Mouse (Mus musculus) bone marrow, adult 2 months (tissue): ENCODE data around the gene Lsm2. TPM values are rescaled to one million over a fixed set of nuclear protein-coding genes. Genes with fewer than 3 reads are reported as not detected.
"Not testable (repeated sequence)": the region's sequence is repeated elsewhere in the genome, so short reads cannot be mapped to it uniquely, and the experiment has no call there.

Source experiments
- H3K27ac ChIP-seq: fragments of 200-500 bp; 2 replicates; pipeline ENCODE4 v1.5.1; 2012; ENCODE audit warnings: low read depth, mild to moderate bottlenecking, control low read depth, inconsistent platforms, low read length; ENCODE audit not compliant: control insufficient read depth, poor library complexity, insufficient read depth
- H3K4me1 ChIP-seq: fragments of 200-500 bp; 2 replicates; pipeline ENCODE4 v1.6.1; 2011; ENCODE audit warnings: low read length; ENCODE audit not compliant: control insufficient read depth, insufficient read depth
- H3K4me3 ChIP-seq: fragments of 200-500 bp; replicated peaks from 2 replicates; pipeline ENCODE3; 2011; ENCODE audit warnings: mild to moderate bottlenecking, low read depth, low read length, control low read depth; ENCODE audit not compliant: control insufficient read depth
- CTCF ChIP-seq: fragments of 200-500 bp; IDR thresholded peaks from 2 replicates; pipeline ENCODE4 v1.5.1; 2011; ENCODE audit warnings: low read length, control low read depth; ENCODE audit not compliant: control insufficient read depth, insufficient read depth
- POLR2A ChIP-seq: fragments of 200-500 bp; IDR thresholded peaks from 2 replicates; pipeline ENCODE4 v1.6.1; 2011; ENCODE audit warnings: low read depth, mild to moderate bottlenecking, control low read depth, low read length, borderline replicate concordance; ENCODE audit not compliant: control insufficient read depth
- WGBS: fragments of 180-500 bp; shearing (Covaris S2); methylation state at CpG from one replicate; pipeline ENCODE4 v1.1.7; 2018; 5-methylcytosine and 5-hydroxymethylcytosine counted together
- polyA plus RNA-seq: library from polyadenylated mRNA; stranded (reverse); fragments of >200 nt; gene quantifications from 2 replicates; pipeline ENCODE4 v1.2.4, GENCODE M21; 2011; ENCODE audit warnings: low replicate concordance; ENCODE audit not compliant: missing spikeins, insufficient read depth, insufficient read length

The Lsm2 gene
- polyA plus RNA-seq, 1 experiment: 84.5 TPM

- 53% methylated on average over 2 of the region's 2 CpGs for WGBS
- peaks cover 9% of the 10 kb centered on the region for H3K4me1 ChIP-seq
- H3K4me3 ChIP-seq: no peak overlapping the region
- no peak for TF ChIP-seq POLR2A
- no peak overlapping the region for H3K27ac ChIP-seq
These were observed 46.7 kb downstream of the Lsm2 start for GRCm38 (mm10) chr17:35028315-35028714.

- peak overlapping the region; percentile 3 for H3K4me3 ChIP-seq
- WGBS: 8% methylated on average over 19 of the region's 19 CpGs
- H3K27ac ChIP-seq: peak overlapping the region; percentile 43
- H3K4me1 ChIP-seq: peaks cover 7% of the 10 kb centered on the region
- TF ChIP-seq CTCF (peak; percentile 76), POLR2A (0 out of 2 replicates have a peak, but pooled peaks have one; percentile 45)
These were observed 48.2 kb downstream of the Lsm2 start for GRCm38 (mm10) chr17:35029691-35030532.

- Histone ChIP-seq H3K4me3 (no peak overlapping the region), H3K27ac (no peak overlapping the region), H3K4me1 (peaks cover 7% of the 10 kb centered on the region)
- WGBS: 94% methylated on average over 11 of the region's 11 CpGs
- TF ChIP-seq CTCF (no peak), POLR2A (no peak)
These were observed 49.6 kb downstream of the Lsm2 start for GRCm38 (mm10) chr17:35031272-35031671.

- no peak for TF ChIP-seq CTCF
- no peak for TF ChIP-seq POLR2A
- Histone ChIP-seq H3K4me3 (no peak overlapping the region), H3K4me1 (peaks cover 7% of the 10 kb centered on the region), H3K27ac (no peak overlapping the region)
- 75% methylated on average over 7 of the region's 7 CpGs for WGBS
These were observed 50.2 kb downstream of the Lsm2 start for GRCm38 (mm10) chr17:35031880-35032279.

- Histone ChIP-seq H3K27ac (no peak overlapping the region), H3K4me3 (no peak overlapping the region), H3K4me1 (peaks cover 7% of the 10 kb centered on the region)
- no peak for TF ChIP-seq POLR2A
- peak; percentile 31; the same call in 1 of the 2 replicates for TF ChIP-seq CTCF
- WGBS: 66% methylated on average over 8 of the region's 8 CpGs
These were observed 50.7 kb downstream of the Lsm2 start for GRCm38 (mm10) chr17:35032323-35032870.

- H3K4me1 ChIP-seq, H3K4me3 ChIP-seq, H3K27ac ChIP-seq: not testable (repeated sequence)
- whole genome bisulfite sequencing: 68% methylated on average over 1 of the region's 1 CpGs
These were observed 52.0 kb downstream of the Lsm2 start for GRCm38 (mm10) chr17:35033703-35034102.

GRCm38 (mm10) chr17:35034896-35035295 is 53.2 kb downstream of the Lsm2 start:
- Histone ChIP-seq H3K4me1 (peaks cover 5% of the 10 kb centered on the region), H3K4me3 (no peak overlapping the region), H3K27ac (no peak overlapping the region)
- 60% methylated on average over 6 of the region's 6 CpGs for whole genome bisulfite sequencing
- TF ChIP-seq CTCF (no peak), POLR2A (no peak)

Other genes with a start within 250 kb of the Lsm2 start
- gene C4b, start 238.0 kb upstream of the Lsm2 start, polyA plus RNA-seq: 10.9 and 11.5 TPM in 2 replicates
- gene Cyp21a1, start 177.3 kb upstream of the Lsm2 start, polyA plus RNA-seq: not detected in 2 replicates
- gene Stk19, start 144.9 kb upstream of the Lsm2 start, polyA plus RNA-seq: 44.0 and 63.6 TPM in 2 replicates
- gene Dxo, start 144.8 kb upstream of the Lsm2 start, polyA plus RNA-seq: 52.4 and 73.3 TPM in 2 replicates
- gene Skiv2l, start 131.7 kb upstream of the Lsm2 start, polyA plus RNA-seq: 31.0 and 67.7 TPM in 2 replicates
- 13.1 and 42.2 TPM in 2 replicates for gene Nelfe, start 131.5 kb upstream of the Lsm2 start, polyA plus RNA-seq
- 8.4 and 14.5 TPM in 2 replicates for gene Cfb, start 119.3 kb upstream of the Lsm2 start, polyA plus RNA-seq
- gene Zbtb12, start 102.4 kb upstream of the Lsm2 start, polyA plus RNA-seq: 2.8 and 5.7 TPM in 2 replicates
- gene Gm20547, start 99.8 kb upstream of the Lsm2 start, polyA plus RNA-seq: 2.0 TPM in 1 of 2 replicates, not detected in the other
- gene C2, start 83.6 kb upstream of the Lsm2 start, polyA plus RNA-seq: 3.7 and 5.9 TPM in 2 replicates
- 60.6 and 104 TPM in 2 replicates for gene Ehmt2, start 83.4 kb upstream of the Lsm2 start, polyA plus RNA-seq
- gene Slc44a4, start 67.4 kb upstream of the Lsm2 start, polyA plus RNA-seq: 1.3 TPM in 1 of 2 replicates, not detected in the other
- gene Neu1, start 50.6 kb upstream of the Lsm2 start, polyA plus RNA-seq: 18.1 and 33.6 TPM in 2 replicates
- gene Hspa1b, start 22.6 kb upstream of the Lsm2 start, polyA plus RNA-seq: 1.3 and 5.5 TPM in 2 replicates
- gene Gm20481, start 11.9 kb upstream of the Lsm2 start, polyA plus RNA-seq: not detected in 2 replicates
- gene Hspa1a, start 9.7 kb upstream of the Lsm2 start, polyA plus RNA-seq: 1.9 TPM in 1 of 2 replicates, not detected in the other
- gene Hspa1l, start 9.2 kb upstream of the Lsm2 start, polyA plus RNA-seq: not detected in 2 replicates
- gene Vars, start 19.1 kb downstream of the Lsm2 start, polyA plus RNA-seq: 117 and 158 TPM in 2 replicates
- 0.77 and 1.2 TPM in 2 replicates for gene Vwa7, start 34.7 kb downstream of the Lsm2 start, polyA plus RNA-seq
- 18.9 and 31.7 TPM in 2 replicates for gene Sapcd1, start 46.2 kb downstream of the Lsm2 start, polyA plus RNA-seq
- 12.1 and 17.2 TPM in 2 replicates for gene Msh5, start 64.9 kb downstream of the Lsm2 start, polyA plus RNA-seq
- gene Clic1, start 68.1 kb downstream of the Lsm2 start, polyA plus RNA-seq: 76.2 and 141 TPM in 2 replicates
- gene Ddah2, start 77.2 kb downstream of the Lsm2 start, polyA plus RNA-seq: 12.5 and 15.2 TPM in 2 replicates
- 1.6 and 1.7 TPM in 2 replicates for gene Ly6g6c, start 83.5 kb downstream of the Lsm2 start, polyA plus RNA-seq
- gene Mpig6b, start 84.3 kb downstream of the Lsm2 start, polyA plus RNA-seq: 16.5 and 35.6 TPM in 2 replicates
- 1.3 TPM in 1 of 2 replicates, not detected in the other for gene Ly6g6e, start 95.0 kb downstream of the Lsm2 start, polyA plus RNA-seq
- gene Ly6g6d, start 96.2 kb downstream of the Lsm2 start, polyA plus RNA-seq: 9.2 and 26.2 TPM in 2 replicates
- 14.3 and 53.1 TPM in 2 replicates for gene Ly6g6f, start 103.7 kb downstream of the Lsm2 start, polyA plus RNA-seq
- 48.7 and 73.1 TPM in 2 replicates for gene Abhd16a, start 107.4 kb downstream of the Lsm2 start, polyA plus RNA-seq
- not detected in 2 replicates for gene Ly6g5c, start 126.4 kb downstream of the Lsm2 start, polyA plus RNA-seq
- 3.4 and 4.7 TPM in 2 replicates for gene Ly6g5b, start 133.6 kb downstream of the Lsm2 start, polyA plus RNA-seq
- 29.8 and 39.0 TPM in 2 replicates for gene Gpank1, start 139.6 kb downstream of the Lsm2 start, polyA plus RNA-seq
- 155 and 166 TPM in 2 replicates for gene Csnk2b, start 140.2 kb downstream of the Lsm2 start, polyA plus RNA-seq
- gene D17H6S53E, start 144.5 kb downstream of the Lsm2 start, polyA plus RNA-seq: 6.8 and 20.2 TPM in 2 replicates
- gene Apom, start 150.2 kb downstream of the Lsm2 start, polyA plus RNA-seq: 6.0 TPM in 1 of 2 replicates, not detected in the other
- gene Bag6, start 153.3 kb downstream of the Lsm2 start, polyA plus RNA-seq: 104 and 195 TPM in 2 replicates
- gene Prrc2a, start 183.0 kb downstream of the Lsm2 start, polyA plus RNA-seq: 208 and 214 TPM in 2 replicates
- 48.9 and 51.7 TPM in 2 replicates for gene Aif1, start 194.2 kb downstream of the Lsm2 start, polyA plus RNA-seq
- 50.4 and 139 TPM in 2 replicates for gene Lst1, start 206.6 kb downstream of the Lsm2 start, polyA plus RNA-seq
- gene Ltb, start 212.6 kb downstream of the Lsm2 start, polyA plus RNA-seq: 38.6 and 66.2 TPM in 2 replicates
- gene Tnf, start 220.1 kb downstream of the Lsm2 start, polyA plus RNA-seq: 3.2 and 7.4 TPM in 2 replicates
- 3.5 and 4.4 TPM in 2 replicates for gene Lta, start 223.5 kb downstream of the Lsm2 start, polyA plus RNA-seq
- not detected in 2 replicates for gene Gm16181, start 239.0 kb downstream of the Lsm2 start, polyA plus RNA-seq